Mouse (Mus musculus) B cell, adult (primary cell): ENCODE results near the gene Olfr951. TPM values are rescaled to one million over a fixed set of nuclear protein-coding genes. Genes with fewer than 3 reads are reported as not detected.

ENCODE experiments used
- total RNA-seq: library from RNA; stranded (reverse); gene quantifications from 4 replicates; pipeline ENCODE4 v1.2.4, GENCODE M21; 2023; ENCODE audit not compliant: inconsistent age

The Olfr951 gene
- total RNA-seq: not detected in 4 replicates

GRCm38 (mm10) chr9:39387110-39387509 lies at the start of gene Olfr951:
TSS of gene Olfr951 (plus strand) at chr9:39387410.

GRCm38 (mm10) chr9:39427048-39427447 lies 39.8 kb downstream of the Olfr951 start, which contains the start of gene Olfr952:
TSS of gene Olfr952 (minus strand) at chr9:39427148.

Other genes starting within 250 kb of the Olfr951 start
- not detected in 4 replicates for gene Olfr943, start 221.1 kb upstream of the Olfr951 start, total RNA-seq
- not detected in 4 replicates for gene Olfr944, start 185.5 kb upstream of the Olfr951 start, total RNA-seq
- gene Olfr1537, start 137.4 kb upstream of the Olfr951 start, total RNA-seq: not detected in 4 replicates
- gene Olfr945, start 110.6 kb upstream of the Olfr951 start, total RNA-seq: not detected in 4 replicates
- gene Olfr948, start 61.4 kb upstream of the Olfr951 start, total RNA-seq: not detected in 4 replicates
- gene Olfr952, start 39.7 kb downstream of the Olfr951 start, total RNA-seq: not detected in 4 replicates
- not detected in 4 replicates for gene Olfr954, start 69.3 kb downstream of the Olfr951 start, total RNA-seq
- gene Olfr955, start 84.5 kb downstream of the Olfr951 start, total RNA-seq: not detected in 4 replicates
- not detected in 4 replicates for gene Olfr44, start 106.6 kb downstream of the Olfr951 start, total RNA-seq
- not detected in 4 replicates for gene Olfr957, start 128.4 kb downstream of the Olfr951 start, total RNA-seq
- gene Olfr958, start 166.6 kb downstream of the Olfr951 start, total RNA-seq: not detected in 4 replicates
- not detected in 4 replicates for gene Olfr959, start 188.2 kb downstream of the Olfr951 start, total RNA-seq
- gene AW551984, start 217.0 kb downstream of the Olfr951 start, total RNA-seq: not detected in 4 replicates
- not detected in 4 replicates for gene Olfr148, start 223.2 kb downstream of the Olfr951 start, total RNA-seq
- gene Olfr960, start 234.0 kb downstream of the Olfr951 start, total RNA-seq: not detected in 4 replicates